Mouse (Mus musculus) erythroblast, adult 5-6 weeks (primary cell): ENCODE data around the gene Hist1h2ac. TPM values are rescaled to one million over a fixed set of nuclear protein-coding genes. Genes with fewer than 3 reads are reported as not detected.

Experiments
- ATAC-seq: replicated peaks from 2 replicates; pipeline ENCODE4 v1.8.0; 2016; ENCODE audit warnings: moderate number of reproducible peaks, mild to moderate bottlenecking, moderate TSS enrichment, inconsistent platforms; ENCODE audit not compliant: poor library complexity, low FRiP score, severe bottlenecking
- total RNA-seq, 2 experiments: library from RNA; stranded (forward) in 1 of 2; stranded (reverse) in 1 of 2; fragments of 150-400 nt in 1 of 2; fragments of 200-764, 138-1000 nt in 1 of 2; gene quantifications; 2 replicates each; pipeline versions ENCODE4 v1.2.3 to v1.2.4; 2015 to 2017; ENCODE audit warnings: low replicate concordance in 2 of 2

Gene Hist1h2ac
- total RNA-seq, 2 experiments from 2014 or later: 5.6 to 70.6 TPM

DNA sequence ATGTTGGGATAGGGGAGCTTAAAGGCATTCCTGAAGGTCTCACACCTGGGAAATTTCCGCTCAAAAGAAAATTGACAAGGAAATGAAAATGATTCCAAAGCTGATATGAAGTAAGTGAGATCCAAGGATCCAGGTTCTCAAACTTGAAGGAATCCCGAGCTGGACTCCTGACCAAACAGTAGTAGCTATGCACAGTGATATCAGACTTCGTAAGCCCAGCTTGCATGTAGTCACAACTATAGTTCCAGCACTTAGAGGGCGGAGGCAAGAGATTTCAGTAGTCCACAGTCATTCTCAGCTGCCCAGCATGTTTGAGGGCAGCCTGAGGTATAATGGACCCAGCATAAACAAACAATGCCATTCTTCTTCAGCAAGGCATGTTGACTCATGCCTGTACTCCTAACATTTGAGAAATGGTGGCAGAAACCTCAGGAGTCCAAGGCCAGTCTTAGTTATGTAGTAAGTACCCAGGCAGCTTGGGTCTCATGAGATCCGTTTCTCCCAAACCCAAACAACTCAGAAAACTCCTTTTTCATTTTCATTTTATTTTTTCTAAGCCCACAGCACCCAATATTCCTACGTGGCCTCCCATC is 1.7 kb downstream of the Hist1h2ac start:
- ATAC-seq: no peak

DNA sequence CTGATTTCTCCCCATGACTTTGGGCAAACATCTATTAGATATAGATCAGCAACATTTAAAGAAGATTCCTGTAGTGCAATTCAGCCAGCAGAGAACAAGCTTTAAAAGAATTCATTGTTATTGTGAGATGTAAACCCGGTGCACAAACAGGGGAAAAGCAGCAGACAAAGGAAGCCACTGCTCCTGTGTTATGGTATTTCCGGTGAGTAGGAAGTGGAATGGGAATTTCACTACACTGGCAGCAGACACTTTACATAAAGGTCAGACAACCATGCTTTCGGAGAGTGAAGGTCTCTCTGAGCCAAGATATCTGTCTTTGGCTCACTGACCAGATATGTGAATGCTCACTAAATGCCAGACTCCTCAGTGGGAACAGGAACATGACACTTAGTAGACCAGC is 21.2 kb downstream of the Hist1h2ac start:
- ATAC-seq: no peak

DNA sequence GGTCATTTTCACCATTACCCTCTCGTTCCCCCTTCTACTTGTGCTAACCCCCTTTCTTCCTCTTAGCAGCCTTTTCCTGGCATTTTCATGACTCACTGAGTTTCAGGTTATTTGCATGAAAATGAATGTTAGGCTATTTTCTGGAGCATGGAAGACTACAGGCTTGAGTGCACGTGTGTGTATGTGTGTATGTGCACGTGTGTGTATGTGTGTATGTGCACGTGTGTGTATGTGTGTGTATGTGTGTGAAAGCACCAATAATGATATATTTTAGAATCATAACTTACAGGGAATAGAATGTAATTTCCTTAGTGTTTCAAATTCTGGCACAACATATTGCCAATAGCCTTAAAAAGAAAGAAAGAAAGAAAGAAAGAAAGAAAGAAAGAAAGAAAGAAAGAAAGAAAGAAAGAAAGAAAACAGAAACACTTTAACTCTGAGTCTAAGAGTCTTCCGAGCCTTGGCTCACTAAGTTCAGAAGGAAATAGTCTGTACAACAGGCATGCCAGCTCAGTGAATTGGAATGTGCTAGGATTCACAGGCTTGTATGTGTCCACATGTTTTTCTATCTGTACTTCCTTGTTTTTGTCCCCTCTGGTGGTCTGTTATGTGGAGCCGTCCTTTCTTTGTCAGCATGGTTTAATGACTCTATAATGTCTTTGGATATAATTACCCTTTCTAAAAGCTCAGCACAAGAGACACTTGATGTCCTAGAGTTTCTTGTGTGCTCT is 23.9 kb downstream of the Hist1h2ac start:
- no peak for ATAC-seq

Other genes starting within 250 kb of the Hist1h2ac start
Only the 30 nearest of the 36 such genes appear.
- 20.7 and 32.7 TPM in 2 replicates for gene Hist1h2af, start 150.0 kb downstream of the Hist1h2ac start, total RNA-seq (2015; ENCODE audit: low replicate concordance)
- 925 and 1,298 TPM in 2 replicates for gene Hist1h2af, start 150.0 kb downstream of the Hist1h2ac start, total RNA-seq (2017; ENCODE audit: low replicate concordance)
- gene Hist1h3g, start 148.5 kb downstream of the Hist1h2ac start, total RNA-seq (2015; ENCODE audit: low replicate concordance): 74.4 and 97.2 TPM in 2 replicates
- gene Hist1h3g, start 148.5 kb downstream of the Hist1h2ac start, total RNA-seq (2017; ENCODE audit: low replicate concordance): 54.5 and 131 TPM in 2 replicates
- gene Hist1h2bh, start 140.6 kb downstream of the Hist1h2ac start, total RNA-seq (2015; ENCODE audit: low replicate concordance): 13.4 and 18.2 TPM in 2 replicates
- gene Hist1h2bh, start 140.6 kb downstream of the Hist1h2ac start, total RNA-seq (2017; ENCODE audit: low replicate concordance): 63.0 and 67.3 TPM in 2 replicates
- 12.7 and 21.7 TPM in 2 replicates for gene Hist1h3f, start 139.9 kb downstream of the Hist1h2ac start, total RNA-seq (2015; ENCODE audit: low replicate concordance)
- gene Hist1h3f, start 139.9 kb downstream of the Hist1h2ac start, total RNA-seq (2017; ENCODE audit: low replicate concordance): 51.2 and 57.7 TPM in 2 replicates
- 55.5 and 68.5 TPM in 2 replicates for gene Hist1h4f, start 132.3 kb downstream of the Hist1h2ac start, total RNA-seq (2015; ENCODE audit: low replicate concordance)
- 1,011 and 1,279 TPM in 2 replicates for gene Hist1h4f, start 132.3 kb downstream of the Hist1h2ac start, total RNA-seq (2017; ENCODE audit: low replicate concordance)
- gene Hist1h1d, start 130.7 kb downstream of the Hist1h2ac start, total RNA-seq (2015; ENCODE audit: low replicate concordance): 14.6 and 16.7 TPM in 2 replicates
- gene Hist1h1d, start 130.7 kb downstream of the Hist1h2ac start, total RNA-seq (2017; ENCODE audit: low replicate concordance): 170 and 238 TPM in 2 replicates
- 37.3 and 49.5 TPM in 2 replicates for gene Hist1h3e, start 121.6 kb downstream of the Hist1h2ac start, total RNA-seq (2015; ENCODE audit: low replicate concordance)
- 84.7 and 92.0 TPM in 2 replicates for gene Hist1h3e, start 121.6 kb downstream of the Hist1h2ac start, total RNA-seq (2017; ENCODE audit: low replicate concordance)
- 1.7 TPM in 1 of 2 replicates, not detected in the other for gene Hist1h2ae, start 112.7 kb downstream of the Hist1h2ac start, total RNA-seq (2015; ENCODE audit: low replicate concordance)
- 122 and 175 TPM in 2 replicates for gene Hist1h2ae, start 112.7 kb downstream of the Hist1h2ac start, total RNA-seq (2017; ENCODE audit: low replicate concordance)
- 170 and 206 TPM in 2 replicates for gene Hist1h2bg, start 112.6 kb downstream of the Hist1h2ac start, total RNA-seq (2015; ENCODE audit: low replicate concordance)
- 470 and 670 TPM in 2 replicates for gene Hist1h2bg, start 112.6 kb downstream of the Hist1h2ac start, total RNA-seq (2017; ENCODE audit: low replicate concordance)
- 208 and 222 TPM in 2 replicates for gene Hist1h2bf, start 109.8 kb downstream of the Hist1h2ac start, total RNA-seq (2015; ENCODE audit: low replicate concordance)
- 253 and 407 TPM in 2 replicates for gene Hist1h2bf, start 109.8 kb downstream of the Hist1h2ac start, total RNA-seq (2017; ENCODE audit: low replicate concordance)
- not detected in 2 replicates for gene Hist1h2ad, start 109.6 kb downstream of the Hist1h2ac start, total RNA-seq (2015; ENCODE audit: low replicate concordance)
- gene Hist1h2ad, start 109.6 kb downstream of the Hist1h2ac start, total RNA-seq (2017; ENCODE audit: low replicate concordance): 370 and 678 TPM in 2 replicates
- gene Hist1h3d, start 108.2 kb downstream of the Hist1h2ac start, total RNA-seq (2015; ENCODE audit: low replicate concordance): 52.8 and 69.6 TPM in 2 replicates
- 50.4 and 63.8 TPM in 2 replicates for gene Hist1h3d, start 108.2 kb downstream of the Hist1h2ac start, total RNA-seq (2017; ENCODE audit: low replicate concordance)
- 243 and 262 TPM in 2 replicates for gene Hist1h4d, start 102.3 kb downstream of the Hist1h2ac start, total RNA-seq (2015; ENCODE audit: low replicate concordance)
- gene Hist1h4d, start 102.3 kb downstream of the Hist1h2ac start, total RNA-seq (2017; ENCODE audit: low replicate concordance): 403 and 449 TPM in 2 replicates
- gene Hist1h2be, start 62.8 kb downstream of the Hist1h2ac start, total RNA-seq (2015; ENCODE audit: low replicate concordance): 6.7 and 17.6 TPM in 2 replicates
- gene Hist1h2be, start 62.8 kb downstream of the Hist1h2ac start, total RNA-seq (2017; ENCODE audit: low replicate concordance): 69.9 and 74.3 TPM in 2 replicates
- gene Hist1h1e, start 61.4 kb downstream of the Hist1h2ac start, total RNA-seq (2015; ENCODE audit: low replicate concordance): 468 and 530 TPM in 2 replicates
- 717 and 954 TPM in 2 replicates for gene Hist1h1e, start 61.4 kb downstream of the Hist1h2ac start, total RNA-seq (2017; ENCODE audit: low replicate concordance)
- gene Hist1h2bc, start 251 bp upstream of the Hist1h2ac start, total RNA-seq (2015; ENCODE audit: low replicate concordance): 44.9 and 49.2 TPM in 2 replicates
- gene Hist1h2bc, start 251 bp upstream of the Hist1h2ac start, total RNA-seq (2017; ENCODE audit: low replicate concordance): 164 and 206 TPM in 2 replicates
- not detected in 2 replicates for gene Hist1h1t, start 11.9 kb upstream of the Hist1h2ac start, total RNA-seq (2015; ENCODE audit: low replicate concordance)
- 1.9 and 2.0 TPM in 2 replicates for gene Hist1h1t, start 11.9 kb upstream of the Hist1h2ac start, total RNA-seq (2017; ENCODE audit: low replicate concordance)
- gene Hist1h4c, start 14.5 kb upstream of the Hist1h2ac start, total RNA-seq (2015; ENCODE audit: low replicate concordance): 59.8 and 77.5 TPM in 2 replicates
- gene Hist1h4c, start 14.5 kb upstream of the Hist1h2ac start, total RNA-seq (2017; ENCODE audit: low replicate concordance): 249 and 402 TPM in 2 replicates
- gene Hfe, start 26.9 kb upstream of the Hist1h2ac start, total RNA-seq (2015; ENCODE audit: low replicate concordance): 5.0 and 17.9 TPM in 2 replicates
- 2.0 and 4.5 TPM in 2 replicates for gene Hfe, start 26.9 kb upstream of the Hist1h2ac start, total RNA-seq (2017; ENCODE audit: low replicate concordance)
- gene Hist1h1c, start 54.9 kb upstream of the Hist1h2ac start, total RNA-seq (2015; ENCODE audit: low replicate concordance): 188 and 215 TPM in 2 replicates
- 1,447 and 1,942 TPM in 2 replicates for gene Hist1h1c, start 54.9 kb upstream of the Hist1h2ac start, total RNA-seq (2017; ENCODE audit: low replicate concordance)
- gene Hist1h3c, start 61.7 kb upstream of the Hist1h2ac start, total RNA-seq (2015; ENCODE audit: low replicate concordance): 41.1 and 59.8 TPM in 2 replicates
- 178 and 330 TPM in 2 replicates for gene Hist1h3c, start 61.7 kb upstream of the Hist1h2ac start, total RNA-seq (2017; ENCODE audit: low replicate concordance)
- 79.4 and 128 TPM in 2 replicates for gene Hist1h2bb, start 62.8 kb upstream of the Hist1h2ac start, total RNA-seq (2015; ENCODE audit: low replicate concordance)
- gene Hist1h2bb, start 62.8 kb upstream of the Hist1h2ac start, total RNA-seq (2017; ENCODE audit: low replicate concordance): 1,415 and 1,638 TPM in 2 replicates
- 12.5 and 24.5 TPM in 2 replicates for gene Hist1h2ab, start 67.2 kb upstream of the Hist1h2ac start, total RNA-seq (2015; ENCODE audit: low replicate concordance)
- 1,181 and 1,326 TPM in 2 replicates for gene Hist1h2ab, start 67.2 kb upstream of the Hist1h2ac start, total RNA-seq (2017; ENCODE audit: low replicate concordance)
- gene Hist1h3b, start 68.3 kb upstream of the Hist1h2ac start, total RNA-seq (2015; ENCODE audit: low replicate concordance): 179 and 183 TPM in 2 replicates
- gene Hist1h3b, start 68.3 kb upstream of the Hist1h2ac start, total RNA-seq (2017; ENCODE audit: low replicate concordance): 251 and 270 TPM in 2 replicates
- gene Hist1h4b, start 73.1 kb upstream of the Hist1h2ac start, total RNA-seq (2015; ENCODE audit: low replicate concordance): 50.5 and 52.2 TPM in 2 replicates
- gene Hist1h4b, start 73.1 kb upstream of the Hist1h2ac start, total RNA-seq (2017; ENCODE audit: low replicate concordance): 150 and 446 TPM in 2 replicates
- 15.4 and 15.7 TPM in 2 replicates for gene Hist1h4a, start 77.3 kb upstream of the Hist1h2ac start, total RNA-seq (2015; ENCODE audit: low replicate concordance)
- gene Hist1h4a, start 77.3 kb upstream of the Hist1h2ac start, total RNA-seq (2017; ENCODE audit: low replicate concordance): 211 and 254 TPM in 2 replicates
- gene Hist1h3a, start 78.4 kb upstream of the Hist1h2ac start, total RNA-seq (2015; ENCODE audit: low replicate concordance): 26.3 and 29.6 TPM in 2 replicates
- gene Hist1h3a, start 78.4 kb upstream of the Hist1h2ac start, total RNA-seq (2017; ENCODE audit: low replicate concordance): 171 and 175 TPM in 2 replicates
- gene Hist1h1a, start 79.7 kb upstream of the Hist1h2ac start, total RNA-seq (2015; ENCODE audit: low replicate concordance): 106 and 128 TPM in 2 replicates
- gene Hist1h1a, start 79.7 kb upstream of the Hist1h2ac start, total RNA-seq (2017; ENCODE audit: low replicate concordance): 1,089 and 2,054 TPM in 2 replicates
- gene Trim38, start 86.0 kb upstream of the Hist1h2ac start, total RNA-seq (2015; ENCODE audit: low replicate concordance): not detected in 2 replicates
- not detected in 2 replicates for gene Trim38, start 86.0 kb upstream of the Hist1h2ac start, total RNA-seq (2017; ENCODE audit: low replicate concordance)
- gene Slc17a2, start 123.0 kb upstream of the Hist1h2ac start, total RNA-seq (2015; ENCODE audit: low replicate concordance): not detected in 2 replicates
- gene Slc17a2, start 123.0 kb upstream of the Hist1h2ac start, total RNA-seq (2017; ENCODE audit: low replicate concordance): not detected in 2 replicates